Mouse (Mus musculus) large intestine, adult 2 months (tissue): ENCODE data around the gene Neurod2. TPM values are rescaled to one million over a fixed set of nuclear protein-coding genes. Genes with fewer than 3 reads are reported as not detected.

ENCODE experiments used
- DNase-seq: peaks from one replicate; pipeline ENCODE4 v3.0.0-alpha.2; 2012; ENCODE audit warnings: low read depth, low spot score
- WGBS: fragments of 180-500 bp; shearing (Covaris S2); methylation state at CpG from one replicate; pipeline ENCODE4 v1.1.7; 2018; 5-methylcytosine and 5-hydroxymethylcytosine counted together
- polyA plus RNA-seq: library from polyadenylated mRNA; depleted of rRNA; stranded (reverse); fragments of >200 nt; gene quantifications from 2 replicates; pipeline ENCODE4 v1.2.3, GENCODE M21; 2012

Gene Neurod2
- polyA plus RNA-seq, 1 experiment: not detected

DNA sequence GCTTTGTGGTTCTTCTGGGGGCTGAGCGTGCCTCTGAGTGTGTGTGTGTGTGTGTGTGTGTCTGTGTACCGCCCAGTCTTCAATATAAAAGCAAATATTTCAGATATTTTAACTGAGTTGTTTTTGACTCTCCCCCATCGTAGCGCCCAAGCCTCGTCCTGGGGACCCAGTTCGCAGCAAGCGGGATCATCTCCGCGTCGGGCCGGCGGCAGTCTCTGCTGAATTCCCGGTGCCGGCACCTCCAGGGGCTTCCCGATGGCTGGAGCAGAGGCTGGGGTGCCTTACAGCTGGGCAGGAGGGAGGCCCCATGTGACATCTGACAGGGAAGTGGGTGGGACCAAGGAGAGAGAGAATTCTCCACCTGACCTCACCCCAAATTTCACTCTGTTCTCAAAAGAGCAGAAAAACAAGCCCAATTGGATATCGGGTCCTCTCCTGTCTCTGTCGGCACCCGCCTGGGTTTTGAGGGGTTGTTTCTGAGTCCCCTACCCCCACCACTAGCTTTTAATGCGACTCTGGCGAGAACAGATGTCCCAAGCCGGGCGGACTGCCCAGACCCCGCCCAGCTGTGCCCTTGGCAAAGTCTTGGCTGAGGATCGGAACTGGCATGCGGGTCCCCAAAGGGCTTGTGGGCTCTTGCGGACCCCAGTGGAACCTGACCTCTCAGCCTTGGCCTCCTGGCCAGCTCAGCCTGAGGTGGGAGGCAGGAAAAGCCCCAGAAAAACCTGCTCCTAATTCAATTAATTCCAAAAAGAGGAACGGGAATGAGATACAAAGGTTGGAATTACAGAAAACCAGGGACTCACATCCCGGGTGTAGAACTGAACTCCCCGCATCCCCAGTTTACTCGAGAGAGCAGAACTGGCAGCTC is 8.4 kb downstream of the Neurod2 start:
- 3% methylated on average over 30 of the region's 30 CpGs for WGBS
- DNase-seq: no peak

DNA sequence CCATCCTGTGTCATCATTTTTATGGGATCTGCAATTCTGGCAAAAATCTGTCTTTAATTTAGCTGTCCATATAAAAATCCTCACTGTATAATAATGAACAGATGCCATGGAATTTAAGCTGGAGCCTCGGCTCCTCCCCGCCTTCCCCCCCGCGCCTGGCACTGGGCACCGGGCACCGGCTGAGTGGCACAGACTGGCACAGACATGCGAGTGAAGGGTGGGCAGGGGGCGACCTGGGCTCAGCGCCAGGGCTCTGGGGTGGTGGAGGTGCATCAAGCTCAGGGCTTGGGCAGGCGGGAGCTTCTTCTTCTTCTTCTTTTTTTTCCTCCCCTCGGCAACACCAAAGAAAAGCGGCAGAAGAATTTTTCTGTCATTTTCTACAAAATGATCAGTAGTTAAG is 9.1 kb downstream of the Neurod2 start:
- no peak for DNase-seq

GRCm38 (mm10) chr11:98319944-98320343 is 9.5 kb downstream of the Neurod2 start:
- 5% methylated on average over 2 of the region's 2 CpGs for WGBS
- no peak for DNase-seq

More for the DNA sequence above, 9.1 kb downstream of the Neurod2 start:
- 17% methylated on average over 12 of the region's 12 CpGs for WGBS

- 22% methylated on average over 4 of the region's 4 CpGs for WGBS
These were observed 9.9 kb downstream of the Neurod2 start for GRCm38 (mm10) chr11:98319544-98319943.

GRCm38 (mm10) chr11:98319120-98319519 is 10.3 kb downstream of the Neurod2 start:
- no peak for DNase-seq
- 7% methylated on average over 15 of the region's 15 CpGs for WGBS

More at GRCm38 (mm10) chr11:98319544-98319943, 9.9 kb downstream of the Neurod2 start:
- no peak for DNase-seq

- no peak for DNase-seq
- WGBS: 3% methylated on average over 14 of the region's 14 CpGs
These were observed 10.9 kb downstream of the Neurod2 start for GRCm38 (mm10) chr11:98318421-98319116.

- 2% methylated on average over 7 of the region's 7 CpGs for WGBS
- no peak for DNase-seq
These were observed 12.0 kb downstream of the Neurod2 start for GRCm38 (mm10) chr11:98317479-98317878.

GRCm38 (mm10) chr11:98313790-98314323 is 15.6 kb downstream of the Neurod2 start:
- DNase-seq: no peak
- 3% methylated on average over 26 of the region's 26 CpGs for WGBS

DNA sequence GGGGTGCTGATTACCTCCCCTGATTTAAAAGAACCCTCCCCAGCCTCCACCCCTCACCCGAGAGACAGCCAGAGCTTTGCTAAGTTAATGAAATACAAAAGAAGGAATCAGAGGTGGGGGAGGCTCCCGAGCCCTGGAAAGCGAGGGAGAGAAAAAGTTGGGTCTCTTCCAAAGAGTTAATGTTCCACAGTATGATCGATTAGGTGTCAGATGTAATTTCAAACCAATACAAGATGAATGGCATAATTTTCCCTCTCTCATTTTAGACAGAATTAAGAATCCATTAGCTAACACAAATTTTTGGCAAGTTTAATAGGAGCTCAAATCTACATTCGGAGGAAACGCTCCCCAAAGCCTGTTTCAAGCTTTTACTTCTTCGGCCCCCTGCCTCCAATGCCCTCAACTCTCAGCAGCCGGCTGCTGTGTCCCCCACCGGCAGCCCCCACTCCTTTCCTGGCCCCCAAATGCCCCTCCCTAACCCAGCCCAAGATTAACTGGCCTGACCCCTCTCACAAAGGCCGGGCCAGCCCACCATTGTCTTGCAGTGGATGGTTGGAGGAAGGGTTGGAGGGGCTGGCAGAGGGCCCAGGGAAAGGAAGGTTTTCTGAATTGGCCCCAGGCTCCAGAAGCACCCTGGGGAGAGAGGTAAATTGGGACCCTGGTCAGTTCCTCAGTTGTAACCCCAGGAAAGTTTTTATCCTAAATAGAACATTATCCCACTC is 30.8 kb downstream of the Neurod2 start:
- 22% methylated on average over 10 of the region's 10 CpGs for WGBS
- no peak for DNase-seq

- DNase-seq: no peak
- WGBS: 28% methylated on average over 7 of the region's 7 CpGs
These were observed 31.7 kb downstream of the Neurod2 start for GRCm38 (mm10) chr11:98297778-98298177.

- DNase-seq: no peak
- WGBS: 64% methylated on average over 2 of the region's 2 CpGs
These were observed 32.5 kb downstream of the Neurod2 start for GRCm38 (mm10) chr11:98296916-98297315.

DNA sequence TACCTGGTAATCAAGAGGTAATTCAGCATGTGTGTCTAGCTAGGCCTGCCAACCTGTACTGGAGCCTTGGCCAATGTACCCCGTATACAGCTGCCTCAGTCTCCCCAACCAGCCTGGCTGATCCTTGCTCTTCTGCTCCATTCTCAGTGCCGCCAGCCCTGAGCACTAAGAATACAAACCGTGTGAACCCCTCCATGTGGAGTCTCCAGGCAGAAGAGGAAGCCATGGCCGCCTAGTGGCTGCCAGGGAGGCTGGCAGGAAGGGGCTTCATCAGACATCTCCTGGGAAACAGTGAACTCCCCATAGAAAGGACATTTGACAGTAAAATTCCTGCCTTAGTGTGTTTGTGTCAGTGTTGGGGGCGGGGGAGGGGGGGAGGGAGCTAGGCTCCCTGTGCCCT is 33.2 kb downstream of the Neurod2 start:
- WGBS: 35% methylated on average over 5 of the region's 5 CpGs
- no peak for DNase-seq

- DNase-seq: no peak
- 11% methylated on average over 9 of the region's 9 CpGs for WGBS
These were observed 34.3 kb downstream of the Neurod2 start for GRCm38 (mm10) chr11:98295013-98295585.

GRCm38 (mm10) chr11:98294188-98295012 is 35.0 kb downstream of the Neurod2 start:
- WGBS: under 1% methylated on average over 58 of the region's 58 CpGs
- DNase-seq: no peak

- no peak for DNase-seq
- 23% methylated on average over 2 of the region's 2 CpGs for WGBS
These were observed 36.4 kb downstream of the Neurod2 start for GRCm38 (mm10) chr11:98293070-98293469.

DNA sequence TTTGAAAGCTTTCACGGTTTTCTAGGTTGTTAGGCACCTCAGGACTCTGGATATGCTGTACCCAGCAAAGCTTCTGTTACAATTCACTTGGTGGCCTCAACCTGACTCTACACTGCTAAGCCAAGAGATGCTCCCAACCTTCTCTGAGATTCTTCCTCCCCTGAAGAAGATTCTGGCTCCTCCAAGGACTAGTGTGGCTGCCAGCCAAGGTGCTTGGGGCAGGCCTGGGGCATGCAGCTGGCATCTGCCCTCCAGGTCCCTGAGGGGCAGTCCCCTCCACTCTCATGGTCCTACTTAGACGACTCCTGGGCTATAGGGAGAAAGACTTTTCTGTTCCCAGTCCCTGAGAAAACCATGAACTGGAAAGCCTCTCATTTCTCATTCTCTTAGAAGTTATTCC is 38.5 kb downstream of the Neurod2 start:
- whole genome bisulfite sequencing: 46% methylated on average over 2 of the region's 2 CpGs
- DNase-seq: no peak

DNA sequence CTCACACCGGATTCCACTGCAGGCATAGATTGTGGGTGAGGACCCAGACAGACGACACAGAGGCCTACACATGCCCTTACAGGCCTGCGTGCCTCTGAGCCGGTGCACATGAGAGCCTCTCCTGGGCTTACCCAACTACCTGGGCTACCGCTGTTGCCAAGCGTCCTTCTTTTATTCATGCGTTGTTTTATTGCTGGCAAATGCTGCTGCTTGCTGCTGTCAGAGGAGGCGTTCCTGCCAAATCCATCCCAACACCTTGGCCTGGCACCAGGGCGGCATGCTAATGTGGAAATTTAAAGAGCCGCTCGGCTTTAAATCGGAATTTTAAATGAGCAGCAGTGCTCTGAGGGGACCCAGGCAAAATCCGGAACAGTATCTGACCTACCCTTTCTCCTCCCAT is 39.6 kb downstream of the Neurod2 start:
- WGBS: 41% methylated on average over 13 of the region's 13 CpGs
- no peak for DNase-seq

DNA sequence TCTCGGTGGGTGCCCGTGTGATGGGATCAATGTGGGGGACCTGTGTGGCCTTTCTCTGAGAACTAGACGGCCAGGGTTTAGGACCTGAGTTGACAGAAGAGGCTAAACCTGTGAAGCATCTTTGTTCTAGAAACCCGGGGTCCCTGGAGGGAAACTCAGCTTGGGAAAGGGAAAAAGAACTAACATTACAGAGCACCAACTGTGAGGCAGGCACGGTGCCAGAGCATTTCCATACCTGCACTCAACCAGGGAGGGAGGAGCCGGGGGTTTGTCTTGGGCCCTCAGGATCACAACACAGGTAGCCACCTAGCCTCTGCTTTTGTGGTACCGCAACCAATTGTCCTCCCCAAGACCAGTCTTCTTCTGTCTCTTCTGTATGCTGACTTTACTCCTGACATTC is 41.5 kb downstream of the Neurod2 start:
- no peak for DNase-seq
- 43% methylated on average over 7 of the region's 7 CpGs for WGBS

GRCm38 (mm10) chr11:98287531-98287930 is 41.9 kb downstream of the Neurod2 start:
- WGBS: 42% methylated on average over 5 of the region's 5 CpGs
- no peak for DNase-seq
